Mouse (Mus musculus) naive thymus-derived CD4-positive, alpha-beta T cell, adult 2 months (primary cell): ENCODE results near the gene Dpt.
A peak's percentile ranks its signal among the peaks of the same experiment; 100 is the strongest.
"Not testable (repeated sequence)": the region's sequence is repeated elsewhere in the genome, so short reads cannot be mapped to it uniquely, and the experiment has no call there.

Experiments used
- DNase-seq: peaks from one replicate; pipeline ENCODE4 v3.0.0-alpha.2; 2011; ENCODE audit warnings: low read depth

Gene Dpt

DNA sequence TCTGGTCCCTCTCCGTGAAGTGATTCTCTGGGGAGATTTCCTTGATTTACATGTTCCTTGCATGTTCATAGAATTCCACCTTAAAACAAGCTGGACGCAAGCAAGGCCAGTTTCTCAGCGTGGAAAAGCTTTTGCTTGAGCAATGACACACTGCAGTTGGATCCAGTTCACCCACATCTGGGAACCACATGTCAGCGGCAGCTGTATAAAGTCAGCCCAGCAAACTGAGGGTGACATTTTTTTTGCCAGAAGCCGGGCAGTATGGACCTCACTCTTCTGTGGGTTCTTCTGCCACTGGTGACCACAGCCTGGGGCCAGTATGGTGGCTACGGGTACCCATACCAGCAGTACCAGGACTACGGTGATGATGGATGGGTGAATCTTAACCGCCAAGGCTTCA, at the start of gene Dpt:
Dpt (plus strand) TSS at position 174 of the 400 bp plus-strand sequence.
- no peak for DNase-seq

DNA sequence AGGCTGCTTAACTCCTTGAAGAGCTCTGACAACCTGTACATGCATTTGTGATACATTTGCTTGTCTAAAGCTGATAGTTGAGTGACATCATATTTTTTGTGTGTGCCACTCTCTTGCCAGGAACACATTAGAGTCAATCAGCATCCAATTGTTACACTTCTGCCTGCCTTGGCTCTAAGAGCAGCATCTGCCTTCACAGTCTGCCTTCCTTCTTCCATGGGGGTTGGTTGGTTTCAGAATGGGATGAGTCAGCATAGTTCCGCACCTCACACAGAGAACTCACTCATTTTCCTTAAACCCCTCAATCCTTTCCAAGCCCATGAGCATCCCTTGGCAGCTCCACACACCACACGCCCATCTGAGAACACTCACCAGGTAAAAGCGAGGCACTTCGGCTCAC, 42.7 kb upstream of the Dpt start:
- DNase-seq = no peak

DNA sequence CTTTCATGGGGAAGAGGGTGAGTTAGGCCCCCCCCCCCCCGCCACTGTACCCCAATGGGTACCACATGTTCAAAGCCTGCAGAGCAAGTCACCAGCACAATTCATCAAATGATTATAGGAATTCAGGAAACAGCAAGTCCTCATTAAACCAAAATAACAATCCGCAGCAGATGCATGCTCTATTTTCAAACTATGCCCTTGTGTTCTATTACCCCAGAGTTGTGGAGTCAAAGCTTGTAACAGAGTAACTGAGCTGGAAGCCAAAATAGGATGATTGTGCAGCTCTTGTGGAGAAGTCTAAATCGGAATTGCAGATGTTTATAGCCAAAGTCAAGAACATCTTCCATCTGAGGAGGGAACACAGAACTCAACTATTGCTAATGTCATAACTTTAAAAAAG, 40.8 kb upstream of the Dpt start:
- DNase-seq = no peak

DNA sequence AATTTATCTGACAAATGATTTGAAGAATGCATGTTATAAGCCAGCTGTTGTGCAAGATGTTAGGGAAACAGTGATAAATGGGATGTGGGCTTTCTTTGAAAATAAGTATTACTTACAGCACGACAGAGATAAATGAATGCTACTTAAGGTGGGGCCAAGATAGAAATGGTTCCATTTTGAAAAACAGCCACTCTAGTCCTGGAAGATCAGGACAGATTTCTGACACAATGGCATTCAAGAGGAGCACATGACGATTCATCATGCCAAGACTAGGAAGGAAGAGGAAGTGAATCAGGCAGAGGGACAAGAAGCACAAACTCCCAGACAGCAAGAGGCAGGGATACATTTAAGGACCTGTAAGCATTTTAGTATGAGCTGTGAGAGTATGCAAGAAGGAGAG, 39.5 kb upstream of the Dpt start:
- DNase-seq = no peak

DNA sequence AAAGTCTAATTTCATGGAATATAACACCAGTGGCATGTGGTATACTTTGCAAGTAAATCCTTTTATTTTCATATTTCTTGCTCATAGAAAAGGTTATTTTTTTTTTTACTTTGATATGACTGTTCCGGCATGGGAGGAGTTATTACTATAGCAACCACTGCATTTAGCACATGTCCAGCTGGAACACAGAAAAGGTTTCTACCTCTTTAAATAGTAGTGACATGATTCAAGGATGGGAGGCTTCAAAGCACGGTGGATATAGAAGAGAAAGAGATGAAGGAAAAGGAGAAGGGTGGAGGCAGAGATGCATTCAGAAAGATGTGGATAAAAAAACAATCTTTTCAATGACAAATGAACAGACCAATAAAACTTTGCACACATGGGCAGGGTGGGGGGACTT, 38.0 kb upstream of the Dpt start:
- no peak for DNase-seq

DNA sequence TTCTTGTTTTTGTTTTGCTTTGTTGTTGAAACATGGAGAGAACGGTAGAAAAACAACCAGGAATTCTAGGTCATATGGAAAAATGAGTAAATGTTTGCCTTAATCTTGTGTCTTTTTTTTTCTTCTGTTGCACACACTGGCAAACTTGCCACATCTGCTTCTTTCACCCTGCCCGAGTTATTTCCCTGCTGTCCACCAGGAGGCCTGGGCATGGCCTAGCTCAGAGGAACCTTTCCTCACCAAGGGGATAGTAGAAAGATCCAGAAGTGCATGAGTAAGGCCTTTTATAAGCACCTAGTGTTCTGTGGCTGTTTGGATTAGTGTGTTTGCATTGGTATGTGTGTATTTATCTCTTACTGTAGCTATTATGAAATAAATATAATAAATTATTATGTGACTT, 34.2 kb upstream of the Dpt start:
- DNase-seq = peak; percentile 38

DNA sequence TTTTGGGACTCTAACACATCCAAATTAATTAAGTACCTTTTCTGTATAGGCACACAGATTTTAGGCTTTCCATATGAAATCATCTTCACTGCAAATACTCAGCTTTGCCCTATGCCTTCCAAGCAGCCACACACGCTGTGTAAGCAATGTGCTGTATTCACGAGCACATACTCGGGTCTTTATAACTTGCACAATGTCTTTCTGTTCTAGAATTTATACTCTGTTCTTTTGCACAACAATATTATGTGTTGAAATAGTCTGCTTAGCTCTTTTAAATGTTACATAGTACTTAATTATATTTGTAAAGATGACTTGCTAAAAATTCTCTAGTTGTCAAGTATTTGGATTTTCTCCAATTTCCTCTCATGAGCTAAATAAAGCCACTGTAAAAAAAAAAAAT, 29.8 kb upstream of the Dpt start:
- DNase-seq = no peak

DNA sequence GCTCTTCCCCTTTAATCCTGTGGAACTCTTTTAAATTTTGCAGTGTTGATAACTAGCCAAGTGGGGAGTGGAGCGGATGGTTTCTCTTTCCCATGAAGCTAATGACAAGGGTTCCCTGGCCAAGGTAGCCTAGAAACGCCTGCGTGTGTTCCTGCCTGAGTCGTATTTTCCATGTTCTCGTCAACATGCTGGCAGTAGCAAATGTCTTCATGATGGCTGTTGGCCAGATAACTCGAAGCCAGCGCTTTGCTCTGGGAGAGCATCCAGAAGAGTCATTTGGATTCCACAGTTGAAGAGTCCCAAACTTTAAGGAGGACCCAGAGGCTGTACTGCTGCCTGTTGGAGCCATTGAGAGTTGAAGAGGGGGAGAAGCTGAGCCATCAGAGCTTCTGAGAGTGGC, 25.8 kb upstream of the Dpt start:
- DNase-seq = no peak

DNA sequence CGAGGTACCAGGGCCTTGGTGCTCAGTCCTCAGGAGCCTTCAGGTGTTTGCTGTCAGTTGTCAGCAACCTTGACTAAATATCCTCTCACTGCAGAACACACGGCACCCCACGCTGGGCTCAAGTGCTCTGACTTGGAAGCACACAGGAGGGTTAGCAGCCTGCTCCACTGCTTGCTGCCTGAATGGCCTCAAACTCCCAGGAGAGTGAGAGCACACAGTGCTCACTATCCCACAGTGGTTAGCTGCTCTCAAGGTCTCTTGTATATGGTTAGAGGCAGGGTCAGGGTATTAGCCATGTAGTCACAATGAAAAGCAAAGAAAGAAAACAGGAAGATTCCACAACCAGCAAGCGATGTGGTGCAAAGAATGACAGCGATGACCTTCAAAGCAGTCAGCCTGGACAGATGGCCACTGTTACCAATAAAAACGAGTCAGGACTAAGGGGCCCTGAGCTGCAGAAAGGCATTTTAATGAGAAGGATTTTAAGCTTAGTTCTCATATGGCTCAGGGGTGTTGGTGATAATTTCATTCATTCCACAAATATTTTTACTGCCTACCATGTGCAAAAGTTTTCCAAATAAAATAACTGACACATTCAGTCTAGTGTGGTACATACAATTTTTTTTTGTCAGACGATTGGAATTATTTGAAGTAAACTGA, 15.5 kb upstream of the Dpt start:
- no peak for DNase-seq

DNA sequence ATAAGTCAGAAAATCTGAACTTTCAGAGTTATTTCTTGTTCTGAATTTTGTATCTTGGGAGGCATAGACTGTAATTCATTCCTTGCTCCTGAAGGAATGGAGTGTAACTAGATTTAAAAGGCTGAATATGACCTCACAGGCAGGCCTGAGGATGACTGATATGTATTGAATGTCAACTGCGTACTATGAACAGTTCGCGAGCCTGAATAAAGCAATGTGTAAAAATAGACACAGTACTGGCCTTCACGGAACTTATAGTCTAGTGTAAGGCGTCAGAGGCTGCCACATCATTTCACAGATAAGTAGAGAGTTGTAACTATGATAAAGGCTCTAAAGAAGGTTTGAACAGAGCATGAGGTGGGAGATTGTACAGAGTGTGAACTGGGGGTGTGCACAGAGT, 10.3 kb upstream of the Dpt start:
- no peak for DNase-seq

DNA sequence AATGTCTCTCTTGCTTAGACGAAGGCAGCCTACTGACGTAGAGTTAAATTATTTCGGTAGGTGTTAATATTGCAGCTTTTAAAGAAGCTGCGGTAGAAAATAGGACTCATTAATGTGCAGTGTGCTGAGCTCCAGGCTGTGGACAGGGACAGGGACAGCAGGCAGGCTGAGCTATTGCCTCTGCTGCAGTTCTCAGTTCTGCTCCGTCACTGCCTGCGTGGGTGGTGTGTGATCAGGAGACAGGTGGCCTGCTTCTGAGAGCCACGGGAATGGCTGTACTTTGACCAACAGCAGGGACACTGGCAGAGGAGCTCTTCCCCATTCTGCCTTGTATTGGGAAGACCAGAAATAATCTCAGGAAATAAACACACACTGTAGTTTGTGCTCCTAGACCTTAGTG, 8.7 kb upstream of the Dpt start:
- DNase-seq = no peak

DNA sequence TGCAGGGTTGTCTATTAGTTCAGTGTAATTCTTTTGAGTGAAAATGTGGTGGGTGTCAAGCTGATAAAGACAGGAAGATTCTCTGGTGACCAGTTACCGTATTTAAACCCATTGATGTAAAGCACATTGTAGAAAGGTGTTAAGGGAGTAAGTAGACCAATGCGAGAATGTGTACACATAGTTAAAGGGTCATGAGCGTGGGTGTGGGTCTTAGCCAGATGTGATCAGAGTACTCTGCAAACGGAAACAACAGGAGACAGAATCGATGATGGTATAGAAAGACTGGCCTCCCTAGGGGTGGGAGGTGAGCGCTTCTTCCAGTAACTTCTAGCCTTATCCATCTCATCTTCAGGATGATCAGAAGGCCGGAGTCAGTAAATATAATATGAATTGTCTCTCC, 8.2 kb upstream of the Dpt start:
- DNase-seq = no peak

DNA sequence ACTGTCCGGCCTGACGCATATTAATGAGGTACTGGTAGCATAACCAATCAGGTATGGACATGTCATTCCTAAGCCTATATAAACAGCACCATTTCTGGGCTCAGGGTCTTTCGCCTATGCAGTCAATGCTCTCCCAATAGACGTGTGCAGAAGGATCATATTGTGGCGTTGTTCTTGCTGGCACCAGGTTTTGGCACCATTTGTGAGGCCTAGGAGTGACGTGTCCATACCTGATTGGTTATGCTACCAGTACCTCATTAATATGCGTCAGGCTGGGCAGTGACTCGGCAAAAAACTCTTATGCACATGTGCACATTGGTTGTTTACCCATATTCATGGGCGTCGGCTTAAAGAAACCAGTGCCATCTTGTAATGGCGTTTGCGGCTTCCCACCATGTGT, 6.1 kb upstream of the Dpt start:
- DNase-seq = not testable (repeated sequence)

DNA sequence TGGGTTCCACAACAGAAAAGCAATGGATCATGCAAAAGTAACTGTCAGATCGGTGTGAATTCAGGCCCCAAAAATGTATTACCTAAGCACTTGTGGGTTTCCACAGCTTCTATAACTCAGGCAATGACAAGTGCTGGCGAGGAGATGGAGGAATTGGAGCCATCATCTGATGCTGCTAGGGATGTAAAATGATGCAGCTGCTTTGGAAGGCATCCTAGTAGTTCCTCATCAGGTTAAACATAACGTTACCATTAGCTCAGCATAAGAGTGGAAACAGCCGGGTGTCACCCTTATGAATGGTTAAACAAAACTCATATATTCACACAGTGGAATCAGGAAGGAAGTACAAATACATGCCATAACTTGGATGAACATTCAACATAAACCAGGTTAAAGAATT, 3.4 kb upstream of the Dpt start:
- DNase-seq = no peak

DNA sequence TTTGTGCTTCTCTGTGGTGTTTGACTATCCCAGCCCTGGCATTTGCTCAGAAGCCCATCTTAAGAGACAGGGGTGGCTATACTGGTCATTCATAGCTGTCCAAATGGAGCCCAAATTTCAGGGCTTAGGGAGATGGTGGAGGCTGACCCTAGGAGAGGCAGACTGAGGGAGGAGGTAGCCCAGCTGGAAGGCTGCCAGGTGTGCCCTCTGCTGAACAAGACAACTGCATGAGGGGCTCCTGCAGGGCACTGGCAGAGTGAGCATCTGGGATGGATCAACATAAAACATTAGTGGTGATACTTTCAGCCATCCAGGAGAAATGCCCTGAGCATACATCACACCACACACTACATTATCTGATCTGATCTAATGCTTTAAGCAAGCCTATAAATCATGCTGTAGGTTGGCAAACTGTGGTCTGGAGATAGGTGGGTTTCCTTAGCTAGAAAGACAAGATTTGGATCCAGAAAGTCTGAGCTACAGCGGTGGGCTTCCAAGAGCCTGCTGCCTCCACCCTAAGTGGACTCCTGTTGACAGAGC, 1.4 kb downstream of the Dpt start:
- no peak for DNase-seq

DNA sequence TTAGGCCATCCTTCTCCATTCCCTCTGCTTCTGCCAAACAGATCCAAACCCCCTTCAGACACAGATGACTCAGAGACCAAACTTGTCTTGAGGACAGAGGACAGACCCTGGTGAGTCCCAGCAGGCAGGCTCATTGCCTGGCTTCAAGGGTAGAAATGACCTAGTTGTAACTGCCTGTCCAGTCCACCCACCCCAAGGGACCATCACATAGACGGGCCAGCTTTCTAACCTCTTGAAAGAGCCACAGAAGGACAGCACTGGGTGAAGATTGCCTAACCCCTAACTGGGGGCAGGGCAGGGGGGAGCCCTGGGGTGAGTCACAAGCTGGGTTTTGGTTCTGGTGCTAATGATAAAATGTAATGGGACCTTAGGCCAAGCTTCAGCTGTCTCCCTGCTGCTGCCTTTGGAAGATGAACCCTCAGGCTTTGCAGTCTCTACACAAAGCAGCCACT, 2.1 kb downstream of the Dpt start:
- no peak for DNase-seq

DNA sequence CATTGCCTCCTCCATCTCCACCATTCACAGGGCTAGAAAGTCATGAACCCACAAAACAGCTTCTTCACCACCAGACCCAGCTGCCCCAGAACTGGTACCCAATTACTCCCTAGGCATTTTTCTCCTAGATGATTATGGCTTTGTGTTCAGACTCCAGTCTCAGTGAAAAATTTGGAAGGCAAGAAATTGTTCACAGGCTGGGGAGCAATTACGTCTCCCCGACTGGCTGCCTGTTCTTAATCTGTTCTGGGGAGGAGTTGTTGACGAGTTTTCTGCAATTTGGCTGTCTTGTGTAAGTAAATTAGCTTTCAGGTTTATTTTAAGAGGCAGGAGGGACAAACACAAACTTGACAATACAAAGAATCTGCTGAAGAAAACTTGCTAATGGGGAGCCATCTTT, 2.7 kb downstream of the Dpt start:
- no peak for DNase-seq

DNA sequence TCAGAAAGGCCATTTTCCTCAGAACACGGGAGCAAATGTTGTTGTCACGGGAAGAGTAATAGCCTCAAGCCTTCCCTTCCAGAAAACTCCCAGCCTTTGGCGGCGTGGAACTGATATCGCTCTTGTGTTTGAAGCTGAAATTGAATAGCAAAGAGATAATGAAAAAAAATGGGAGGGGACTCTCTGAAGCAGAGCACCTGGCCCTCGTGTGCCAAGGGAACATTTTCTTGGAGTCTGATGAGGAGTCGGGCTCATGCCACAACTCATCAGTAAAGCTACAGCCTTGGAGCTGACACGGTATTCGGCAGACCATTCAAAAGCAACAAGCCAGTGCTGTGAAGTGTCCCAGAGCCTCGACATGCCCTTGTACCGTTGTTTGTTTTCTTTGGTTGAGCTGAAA, 7.8 kb downstream of the Dpt start:
- no peak for DNase-seq

DNA sequence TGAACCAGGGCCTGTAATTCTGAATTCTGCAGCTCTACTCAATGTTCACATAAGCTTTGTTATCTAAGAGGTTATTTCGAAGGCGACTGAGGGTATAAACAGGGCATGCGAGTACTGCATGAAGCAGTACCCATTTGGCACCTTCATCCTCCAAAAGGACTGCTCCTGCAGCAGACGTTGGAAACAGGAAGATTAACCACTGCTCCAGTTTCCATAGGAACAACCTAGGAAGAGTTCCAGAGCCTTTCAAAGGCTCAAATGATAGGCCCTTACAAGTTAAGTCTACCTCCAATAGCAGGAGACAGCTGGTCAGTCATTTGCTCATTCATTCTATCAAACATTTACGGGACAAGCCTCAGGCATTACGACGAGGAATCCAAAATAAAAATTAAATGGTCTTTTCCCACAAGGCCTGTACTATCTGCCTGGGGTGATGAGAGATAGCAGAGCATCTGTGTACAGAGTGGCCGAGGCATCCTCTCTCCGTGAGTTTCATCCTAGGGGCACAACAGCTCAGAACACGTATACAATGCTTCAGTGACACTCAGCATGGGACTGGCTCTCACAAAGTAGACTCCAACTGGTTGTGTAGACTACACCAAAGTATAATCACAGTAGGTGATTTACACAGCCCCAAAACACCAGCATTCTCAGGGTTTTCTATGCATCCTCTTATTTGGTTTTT, 8.4 kb downstream of the Dpt start:
- DNase-seq = no peak

DNA sequence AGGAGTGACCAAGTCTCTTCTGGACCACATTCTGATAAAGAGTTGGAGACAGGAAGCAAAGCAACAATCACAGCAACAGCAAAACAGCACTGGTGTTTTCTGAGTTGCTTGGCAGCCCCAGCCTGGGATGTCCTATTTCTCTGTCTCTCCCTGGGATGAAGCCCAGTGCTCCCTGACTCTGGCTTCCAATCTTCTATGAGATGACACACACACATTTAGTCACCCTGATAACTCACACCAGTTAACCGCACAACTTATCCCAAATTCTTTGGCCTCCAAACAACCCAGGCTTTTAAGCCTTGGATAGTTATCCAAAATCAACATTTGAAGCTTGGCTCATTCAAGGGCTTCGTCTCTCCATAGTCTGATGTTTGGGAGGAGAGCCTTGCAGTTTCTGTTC, 12.9 kb downstream of the Dpt start:
- no peak for DNase-seq

DNA sequence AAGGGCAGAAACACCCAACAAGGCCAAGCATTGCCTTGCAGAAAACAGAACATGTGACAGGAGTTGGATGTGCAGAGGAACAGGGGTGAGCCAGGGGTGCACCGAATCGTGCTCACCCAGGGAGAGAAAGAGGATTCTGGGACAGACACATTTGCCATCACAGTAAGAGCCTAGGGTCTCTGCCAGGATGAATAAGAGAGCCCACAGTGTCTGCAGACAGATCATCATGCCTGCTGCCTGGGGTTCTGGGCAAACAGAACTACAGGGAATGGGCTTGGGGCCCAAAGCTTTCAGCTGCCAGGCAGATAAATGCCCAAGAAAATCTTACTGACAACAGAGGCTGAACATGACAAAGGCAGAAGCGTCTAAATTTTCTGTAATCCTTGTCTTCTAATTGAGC, 14.9 kb downstream of the Dpt start:
- no peak for DNase-seq

DNA sequence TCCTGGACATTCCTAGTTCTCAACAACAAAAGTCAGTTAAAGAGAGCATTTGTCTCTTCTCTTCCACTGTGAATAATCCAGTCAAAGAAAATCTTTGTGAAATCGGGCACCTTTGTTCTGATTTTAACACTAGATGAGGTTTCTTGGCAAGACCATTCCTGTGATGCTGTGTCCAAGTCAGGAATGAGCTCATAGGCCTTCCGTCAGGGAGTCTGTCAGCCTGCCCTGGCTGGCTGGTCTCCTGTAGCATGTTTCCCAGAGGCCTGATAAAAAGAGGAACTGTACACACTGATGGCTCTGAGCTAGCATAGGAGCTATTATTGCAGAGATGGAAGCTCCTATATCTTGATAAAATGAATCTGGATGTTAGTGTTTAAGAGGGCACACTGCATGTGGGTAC, 17.8 kb downstream of the Dpt start:
- DNase-seq = no peak

DNA sequence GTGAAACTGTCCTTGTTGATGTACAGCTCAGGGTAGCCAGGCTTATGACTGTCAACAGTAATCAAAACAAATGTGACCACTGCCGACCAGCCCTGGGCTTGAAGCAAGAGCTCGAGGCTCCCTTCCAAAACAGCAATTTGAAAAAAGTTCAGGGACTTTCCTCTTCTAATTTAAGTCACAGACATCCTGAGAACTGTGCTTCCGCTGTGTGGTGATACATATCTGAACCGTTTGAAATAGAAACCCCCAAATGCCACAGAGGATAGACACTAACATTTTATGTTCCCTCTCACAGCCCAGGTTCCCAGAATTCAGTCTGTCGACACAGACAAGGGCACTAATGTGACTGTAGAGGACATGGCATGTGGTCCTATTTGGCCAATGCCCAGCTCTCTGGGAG, 18.9 kb downstream of the Dpt start:
- peak; percentile 71 for DNase-seq

DNA sequence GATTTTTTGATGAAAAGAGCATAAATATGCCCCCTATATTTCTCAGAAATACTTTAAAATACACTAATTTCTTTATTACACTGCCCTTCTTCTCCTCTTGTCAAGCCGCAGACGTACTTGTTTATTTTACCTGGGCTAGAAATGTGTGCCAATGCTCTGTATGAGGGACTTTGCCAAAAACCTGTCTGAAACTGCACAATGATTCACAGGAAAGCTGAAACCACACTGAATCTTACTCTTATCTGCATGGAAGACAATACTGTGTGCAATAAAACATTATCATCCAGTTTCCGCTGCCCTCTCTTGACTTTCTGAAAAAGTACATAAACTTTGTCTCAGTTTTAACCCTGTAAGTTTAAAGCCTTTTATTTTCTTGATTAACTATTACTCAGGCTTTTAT, 20.9 kb downstream of the Dpt start:
- no peak for DNase-seq
